Mouse (Mus musculus): ENCODE measurements around the gene Cngb1. TPM values are rescaled to one million over a fixed set of nuclear protein-coding genes. Genes with fewer than 3 reads are reported as not detected.
A peak's percentile ranks its signal among the peaks of the same experiment; 100 is the strongest.

The Cngb1 gene
- polyA plus RNA-seq, 2 experiments = 0.06 TPM; not detected in 1

DNA sequence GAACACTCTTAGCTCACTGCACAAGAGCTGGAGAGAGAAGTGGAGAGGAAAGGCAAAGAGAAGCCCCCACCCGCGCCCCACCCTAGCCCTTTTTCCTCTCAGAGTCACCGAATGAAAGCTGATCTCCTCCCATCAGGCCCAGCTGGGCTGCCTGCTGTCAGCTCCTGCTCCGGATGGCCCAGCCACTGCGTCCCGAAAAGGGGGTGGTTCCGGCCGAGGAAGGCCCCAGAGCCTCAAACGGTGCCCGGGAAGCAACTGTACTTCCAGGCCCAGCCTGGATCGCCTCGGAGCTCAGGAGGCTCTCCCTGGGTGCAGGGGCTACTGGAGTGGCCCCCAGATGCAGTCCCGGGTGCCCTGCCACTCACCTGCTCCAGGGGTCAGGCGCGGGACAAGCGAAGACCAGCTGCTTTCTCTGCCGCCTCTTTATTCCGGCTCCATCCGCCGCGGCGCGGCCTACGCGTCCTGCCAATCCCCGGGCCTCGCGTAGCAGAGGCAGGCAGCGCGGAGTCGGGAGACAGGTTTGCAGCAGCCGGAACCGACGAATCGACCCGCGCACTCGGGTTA lies 24.9 kb upstream of the Cngb1 start:
- under 1% methylated on average over 38 of the region's 38 CpGs for WGBS (ENCODE audit: insufficient replicate concordance)
- Histone ChIP-seq H3K9me3 (ENCODE audit: control insufficient read depth, low read length) (no peaks in the 10 kb centered on the region), H3K4me2 (ENCODE audit: low read depth) (peak overlapping the region; percentile 76), H3K4me3 (ENCODE audit: insufficient read depth in 1 of 2, low read depth in 2 of 2, low read length in 2 of 2) (peak overlapping the region; percentile 66 to 79), H3K27ac (peak overlapping the region; percentile 12; the same call in 1 of the 2 replicates), H3K4me1 (replicated peaks; ENCODE audit: control insufficient read depth in 2 of 2, insufficient read depth in 2 of 2, low read length in 1 of 2) (peaks cover 14 to 15% of the 10 kb centered on the region in 2 experiments), H3K27me3 (ENCODE audit: control insufficient read depth, insufficient read depth, low read length) (no peaks in the 10 kb centered on the region), H3K9ac (replicated peaks) (peak overlapping the region; percentile 75), H3K36me3 (replicated peaks; ENCODE audit: control insufficient read depth, insufficient read depth, low read depth) (no peaks in the 10 kb centered on the region)
- peak; percentile 44 for ATAC-seq (ENCODE audit: insufficient read depth)
- TF ChIP-seq EP300 (IDR thresholded peaks at IDR 0.05; ENCODE audit: low read depth) = no peak
- 0 out of 2 replicates have a peak, but pooled peaks have one; percentile 17 for TF ChIP-seq CTCF (IDR thresholded peaks at IDR 0.05; ENCODE audit: low read depth)
- no peak for DNase-seq (ENCODE audit: low read depth in 3 of 3, low spot score in 3 of 3)

DNA sequence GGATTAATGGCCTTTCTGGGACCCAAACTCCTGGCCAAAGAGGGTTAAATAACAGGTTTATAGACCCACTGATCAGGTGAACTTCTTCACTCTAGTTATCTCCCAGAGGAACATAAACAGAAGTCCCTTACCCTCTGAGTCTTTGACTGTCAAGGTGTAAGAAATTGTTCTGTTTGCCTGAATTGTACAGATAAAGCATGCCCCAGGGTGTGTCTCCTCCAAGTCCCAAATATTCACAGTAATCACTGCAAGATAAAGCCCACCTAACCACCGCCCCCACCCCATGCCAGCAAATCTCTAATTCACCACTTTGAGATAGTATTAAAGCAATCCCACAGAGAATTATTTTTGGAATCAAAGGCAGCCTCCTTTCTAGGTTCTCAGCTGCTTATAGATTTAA lies 24.0 kb upstream of the Cngb1 start:
- H3K36me3 ChIP-seq (replicated peaks; ENCODE audit: control insufficient read depth, insufficient read depth, low read depth) = no peaks in the 10 kb centered on the region
- ATAC-seq (ENCODE audit: insufficient read depth) (no peak), DNase-seq (ENCODE audit: low read depth in 3 of 3, low spot score in 3 of 3) (no peak)
- H3K27ac ChIP-seq = no peak overlapping the region
- H3K27me3 ChIP-seq (ENCODE audit: control insufficient read depth, insufficient read depth, low read length) = no peaks in the 10 kb centered on the region
- no peaks in the 10 kb centered on the region for H3K9me3 ChIP-seq (ENCODE audit: control insufficient read depth, low read length)
- H3K4me2 ChIP-seq (ENCODE audit: low read depth) = peak overlapping the region; percentile 76
- 11% methylated on average over 1 of the region's 1 CpGs for WGBS (ENCODE audit: insufficient replicate concordance)
- peaks cover 14 to 15% of the 10 kb centered on the region in 2 experiments for H3K4me1 ChIP-seq (replicated peaks; ENCODE audit: control insufficient read depth in 2 of 2, insufficient read depth in 2 of 2, low read length in 1 of 2)
- H3K4me3 ChIP-seq (ENCODE audit: insufficient read depth in 1 of 2, low read depth in 2 of 2, low read length in 2 of 2) = no peak overlapping the region
- H3K9ac ChIP-seq (replicated peaks) = no peak overlapping the region
- TF ChIP-seq EP300 (IDR thresholded peaks at IDR 0.05; ENCODE audit: low read depth) = no peak
- TF ChIP-seq CTCF (IDR thresholded peaks at IDR 0.05; ENCODE audit: low read depth) = no peak

DNA sequence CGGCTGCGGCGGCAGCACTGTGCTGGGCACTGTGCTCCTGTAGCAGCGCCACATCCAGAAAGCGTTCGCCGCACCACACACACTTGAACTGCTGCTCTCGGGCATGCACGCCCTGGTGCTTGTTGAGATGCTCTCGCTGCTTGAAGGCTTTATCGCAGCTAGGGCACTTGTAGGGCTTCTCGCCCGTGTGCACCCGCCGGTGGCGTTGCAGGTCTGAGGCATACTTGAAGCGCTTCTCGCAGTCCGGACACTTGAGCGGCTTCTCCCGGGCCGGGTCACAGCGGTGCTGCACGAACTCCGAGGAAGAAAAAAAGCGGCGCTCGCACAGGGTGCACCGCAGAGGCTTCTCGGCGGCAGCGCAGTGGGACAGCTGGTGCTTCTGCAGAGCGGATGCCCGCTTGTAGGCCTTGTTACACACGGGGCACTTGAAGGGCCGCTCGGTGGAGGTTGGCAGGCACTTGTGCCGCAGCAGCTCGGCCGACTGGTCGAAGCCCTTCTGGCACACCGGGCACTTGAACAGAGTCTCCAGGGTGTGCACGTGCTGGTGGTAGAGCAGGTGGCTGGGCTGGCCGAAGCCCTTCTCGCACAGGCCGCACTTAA lies 21.6 kb upstream of the Cngb1 start:
- Histone ChIP-seq H3K9me3 (ENCODE audit: control insufficient read depth, low read length) (no peaks in the 10 kb centered on the region), H3K36me3 (replicated peaks; ENCODE audit: control insufficient read depth, insufficient read depth, low read depth) (no peaks in the 10 kb centered on the region), H3K27me3 (ENCODE audit: control insufficient read depth, insufficient read depth, low read length) (no peaks in the 10 kb centered on the region), H3K4me2 (ENCODE audit: low read depth) (no peak overlapping the region), H3K4me1 (replicated peaks; ENCODE audit: control insufficient read depth in 2 of 2, insufficient read depth in 2 of 2, low read length in 1 of 2) (peaks cover 14% of the 10 kb centered on the region in 2 experiments), H3K4me3 (ENCODE audit: insufficient read depth in 1 of 2, low read depth in 2 of 2, low read length in 2 of 2) (no peak overlapping the region), H3K9ac (replicated peaks) (no peak overlapping the region), H3K27ac (no peak overlapping the region)
- ATAC-seq (ENCODE audit: insufficient read depth) (no peak), DNase-seq (ENCODE audit: low read depth in 3 of 3, low spot score in 3 of 3) (no peak)
- TF ChIP-seq CTCF (IDR thresholded peaks at IDR 0.05; ENCODE audit: low read depth) (no peak), EP300 (IDR thresholded peaks at IDR 0.05; ENCODE audit: low read depth) (no peak)
- 86% methylated on average over 46 of the region's 46 CpGs for WGBS (ENCODE audit: insufficient replicate concordance)

- ATAC-seq (ENCODE audit: insufficient read depth) = no peak
- no peak for DNase-seq (ENCODE audit: low read depth in 3 of 3, low spot score in 3 of 3)
- H3K4me3 ChIP-seq (ENCODE audit: insufficient read depth in 1 of 2, low read depth in 2 of 2, low read length in 2 of 2) = no peak overlapping the region
- TF ChIP-seq CTCF (IDR thresholded peaks at IDR 0.05; ENCODE audit: low read depth) (no peak), EP300 (IDR thresholded peaks at IDR 0.05; ENCODE audit: low read depth) (no peak)
- no peaks in the 10 kb centered on the region for H3K27me3 ChIP-seq (ENCODE audit: control insufficient read depth, insufficient read depth, low read length)
- 59% methylated on average over 5 of the region's 5 CpGs for WGBS (ENCODE audit: insufficient replicate concordance)
- peaks cover 7 to 8% of the 10 kb centered on the region in 2 experiments for H3K4me1 ChIP-seq (replicated peaks; ENCODE audit: control insufficient read depth in 2 of 2, insufficient read depth in 2 of 2, low read length in 1 of 2)
- no peak overlapping the region for H3K4me2 ChIP-seq (ENCODE audit: low read depth)
- no peak overlapping the region for H3K27ac ChIP-seq
- no peak overlapping the region for H3K9ac ChIP-seq (replicated peaks)
- H3K36me3 ChIP-seq (replicated peaks; ENCODE audit: control insufficient read depth, insufficient read depth, low read depth) = no peaks in the 10 kb centered on the region
- no peaks in the 10 kb centered on the region for H3K9me3 ChIP-seq (ENCODE audit: control insufficient read depth, low read length)
Observed at GRCm38 (mm10) chr8:95326822-95327221, 20.4 kb upstream of the Cngb1 start.

- DNase-seq (ENCODE audit: low read depth in 3 of 3, low spot score in 3 of 3) = no peak
- H3K4me3 ChIP-seq (ENCODE audit: insufficient read depth in 1 of 2, low read depth in 2 of 2, low read length in 2 of 2) = no peak overlapping the region
- no peaks in the 10 kb centered on the region for H3K4me1 ChIP-seq (replicated peaks; ENCODE audit: control insufficient read depth in 2 of 2, insufficient read depth in 2 of 2, low read length in 1 of 2)
- TF ChIP-seq EP300 (IDR thresholded peaks at IDR 0.05; ENCODE audit: low read depth) (no peak), CTCF (IDR thresholded peaks at IDR 0.05; ENCODE audit: low read depth) (no peak)
- no peaks in the 10 kb centered on the region for H3K9me3 ChIP-seq (ENCODE audit: control insufficient read depth, low read length)
- H3K27me3 ChIP-seq (ENCODE audit: control insufficient read depth, insufficient read depth, low read length) = peaks cover 8% of the 10 kb centered on the region; the same call in 1 of the 2 replicates
- ATAC-seq (ENCODE audit: insufficient read depth) = no peak
- WGBS (ENCODE audit: insufficient replicate concordance) = 56% methylated on average over 5 of the region's 5 CpGs
- H3K27ac ChIP-seq = no peak overlapping the region
- no peaks in the 10 kb centered on the region for H3K36me3 ChIP-seq (replicated peaks; ENCODE audit: control insufficient read depth, insufficient read depth, low read depth)
- H3K9ac ChIP-seq (replicated peaks) = no peak overlapping the region
- no peak overlapping the region for H3K4me2 ChIP-seq (ENCODE audit: low read depth)
Observed at GRCm38 (mm10) chr8:95324646-95325045, 18.3 kb upstream of the Cngb1 start.

Measured in liver, embryonic 14.5 days (tissue).